Mouse (Mus musculus) embryonic fibroblast, embryonic 13.5 days (primary cell): ENCODE data around the gene Kiss1r.

Source experiments
- CTCF ChIP-seq: IDR thresholded peaks from 2 replicates; pipeline ENCODE4 v1.5.1; 2011; ENCODE audit warnings: mild to moderate bottlenecking, control low read depth, low read length, moderate library complexity, borderline replicate concordance; ENCODE audit not compliant: insufficient read depth
- POLR2A ChIP-seq: IDR thresholded peaks from 2 replicates; pipeline ENCODE4 v1.6.1; 2011; ENCODE audit warnings: low read depth, mild to moderate bottlenecking, control low read depth, low read length, moderate library complexity

GRCm38 (mm10) chr10:79937775-79938526 is 21.2 kb downstream of the Kiss1r start:
- TF ChIP-seq CTCF (no peak), POLR2A (no peak)
